Mouse (Mus musculus) testis, adult 2 months (tissue): ENCODE measurements at regions not wholly inside any gene's neighbourhood (a gene's known extent, or its start where the extent isn't known, plus 50 kb on each side); places are given as distances from the start of the nearest gene placed in this dataset.

Experiments
- H3K27ac ChIP-seq: fragments of 200-500 bp; 2 replicates; pipeline ENCODE4 v1.5.1; 2012; ENCODE audit warnings: low read depth, low read length; ENCODE audit not compliant: control insufficient read depth, insufficient read depth
- H3K27me3 ChIP-seq: fragments of 200-500 bp; 2 replicates; pipeline ENCODE4 v1.6.1; 2012; ENCODE audit warnings: mild to moderate bottlenecking, low read length, moderate library complexity; ENCODE audit not compliant: control insufficient read depth, insufficient read depth
- H3K36me3 ChIP-seq: fragments of 200-500 bp; 2 replicates; pipeline ENCODE4 v1.6.1; 2012; ENCODE audit warnings: mild to moderate bottlenecking, low read length; ENCODE audit not compliant: control insufficient read depth, insufficient read depth
- H3K4me1 ChIP-seq: fragments of 200-500 bp; 2 replicates; pipeline ENCODE4 v1.6.1; 2012; ENCODE audit warnings: low read length; ENCODE audit not compliant: control insufficient read depth, insufficient read depth
- H3K4me3 ChIP-seq: fragments of 200-500 bp; 2 replicates; pipeline ENCODE4 v1.5.1; 2012; ENCODE audit warnings: low read depth, mild to moderate bottlenecking, low read length, moderate library complexity, mixed read lengths; ENCODE audit not compliant: control insufficient read depth
- CTCF ChIP-seq: fragments of 200-500 bp; IDR thresholded peaks from 2 replicates; pipeline ENCODE4 v1.5.1; 2012; ENCODE audit warnings: low read depth, mild to moderate bottlenecking, inconsistent platforms, low read length, moderate library complexity; ENCODE audit not compliant: control insufficient read depth, insufficient read depth, insufficient replicate concordance
- POLR2A ChIP-seq: fragments of 200-500 bp; IDR thresholded peaks from 2 replicates; pipeline ENCODE4 v1.6.1; 2012; ENCODE audit warnings: low read depth, mild to moderate bottlenecking, inconsistent platforms, low read length, moderate library complexity; ENCODE audit not compliant: control insufficient read depth

DNA sequence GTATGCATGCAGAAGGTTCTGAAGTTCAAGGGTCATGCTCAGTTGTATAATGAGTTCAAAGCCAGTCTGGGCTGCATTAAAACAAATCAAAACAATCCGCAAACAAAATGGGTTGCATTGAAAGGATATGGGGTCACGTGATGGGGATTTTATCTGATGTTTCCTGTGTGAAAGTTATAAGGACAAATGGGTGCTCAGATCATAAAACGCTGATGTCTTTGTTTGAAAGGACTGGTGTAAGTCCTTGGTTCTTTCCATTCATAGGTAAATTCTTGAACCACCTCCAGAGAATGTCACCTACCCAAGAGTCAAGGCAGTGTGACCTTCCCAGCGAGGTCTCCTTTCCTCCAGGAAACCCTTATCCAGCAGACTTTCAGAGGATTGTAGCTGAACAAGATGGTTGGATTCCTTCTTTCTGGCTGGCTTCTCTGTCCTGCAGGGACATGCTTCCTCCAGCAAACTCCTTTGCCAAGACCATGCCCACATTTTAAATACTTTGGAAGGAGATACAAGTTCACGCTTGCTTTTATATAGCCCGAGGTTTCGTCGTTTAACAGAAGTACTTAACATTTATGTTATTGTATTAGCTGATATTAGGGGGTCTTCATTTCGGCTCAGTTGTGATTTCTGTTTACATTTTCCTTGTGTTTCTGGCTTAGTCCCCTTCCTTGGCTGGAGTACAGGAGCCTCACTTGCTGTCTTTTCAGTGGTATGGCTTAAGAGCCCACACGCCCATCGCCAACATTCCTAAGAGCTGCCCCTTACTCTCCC is 74.6 kb upstream of the Cops8 start:
- Histone ChIP-seq H3K4me1 (no peaks in the 10 kb centered on the region), H3K27me3 (no peaks in the 10 kb centered on the region), H3K4me3 (no peak overlapping the region), H3K27ac (no peak overlapping the region), H3K36me3 (no peaks in the 10 kb centered on the region)
- no peak for TF ChIP-seq CTCF
- no peak for TF ChIP-seq POLR2A

GRCm38 (mm10) chr1:90533481-90533880 is 69.3 kb upstream of the Cops8 start:
- Histone ChIP-seq H3K27me3 (no peaks in the 10 kb centered on the region), H3K36me3 (no peaks in the 10 kb centered on the region), H3K4me3 (no peak overlapping the region), H3K27ac (no peak overlapping the region), H3K4me1 (no peaks in the 10 kb centered on the region)
- TF ChIP-seq POLR2A (no peak), CTCF (no peak)

- no peaks in the 10 kb centered on the region for H3K36me3 ChIP-seq
- H3K4me1 ChIP-seq: no peaks in the 10 kb centered on the region
- no peaks in the 10 kb centered on the region for H3K27me3 ChIP-seq
- TF ChIP-seq POLR2A (no peak), CTCF (no peak)
- H3K27ac ChIP-seq: no peak overlapping the region
- no peak overlapping the region for H3K4me3 ChIP-seq
These were observed 66.7 kb upstream of the Cops8 start for GRCm38 (mm10) chr1:90536105-90536504.

- no peaks in the 10 kb centered on the region for H3K27me3 ChIP-seq
- H3K4me1 ChIP-seq: no peaks in the 10 kb centered on the region
- H3K27ac ChIP-seq: no peak overlapping the region
- no peaks in the 10 kb centered on the region for H3K36me3 ChIP-seq
- TF ChIP-seq POLR2A (no peak), CTCF (no peak)
- no peak overlapping the region for H3K4me3 ChIP-seq
These were observed 58.7 kb upstream of the Cops8 start for GRCm38 (mm10) chr1:90543801-90544795.

DNA sequence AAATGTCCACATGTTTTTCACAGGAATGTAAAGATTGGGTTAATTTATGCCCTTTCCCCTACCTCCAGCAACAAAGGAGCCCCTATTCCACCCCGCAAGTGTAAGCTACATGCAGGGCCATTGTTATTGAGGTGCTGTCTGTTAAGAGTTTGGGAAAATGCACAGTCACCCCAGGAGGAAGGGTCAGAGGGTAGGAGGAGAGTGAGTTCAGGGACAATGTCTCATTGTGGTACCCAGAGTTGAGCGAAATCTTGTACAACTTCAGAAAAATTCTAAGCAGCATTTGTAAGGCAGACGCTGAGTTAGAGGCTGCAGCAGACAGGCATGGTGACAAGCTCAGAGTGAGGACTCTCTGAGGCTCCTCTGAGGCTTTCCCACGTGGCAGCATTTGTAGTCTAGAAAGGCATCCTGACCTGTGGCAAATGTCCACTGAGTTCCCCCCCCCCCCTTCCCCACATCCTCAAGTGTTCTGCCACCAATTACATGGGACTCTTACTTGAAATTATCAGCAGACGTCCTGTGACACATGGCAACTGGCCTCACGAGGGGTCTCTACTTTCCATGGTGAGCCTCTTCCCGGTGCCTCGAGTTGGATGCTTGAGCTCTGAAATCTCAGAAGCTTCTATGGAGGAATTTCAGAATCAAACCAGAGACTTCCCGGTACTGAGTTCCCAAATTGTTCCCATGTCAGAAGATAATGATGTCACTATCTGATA is 57.8 kb upstream of the Cops8 start:
- no peak overlapping the region for H3K27ac ChIP-seq
- no peaks in the 10 kb centered on the region for H3K27me3 ChIP-seq
- TF ChIP-seq POLR2A: no peak
- no peak for TF ChIP-seq CTCF
- H3K36me3 ChIP-seq: no peaks in the 10 kb centered on the region
- no peak overlapping the region for H3K4me3 ChIP-seq
- H3K4me1 ChIP-seq: no peaks in the 10 kb centered on the region

- Histone ChIP-seq H3K4me1 (no peaks in the 10 kb centered on the region), H3K27ac (no peak overlapping the region), H3K4me3 (no peak overlapping the region), H3K27me3 (no peaks in the 10 kb centered on the region), H3K36me3 (no peaks in the 10 kb centered on the region)
- TF ChIP-seq POLR2A: no peak
- no peak for TF ChIP-seq CTCF
These were observed 50.1 kb upstream of the Cops8 start for GRCm38 (mm10) chr1:90552644-90553043.
